Mouse (Mus musculus) CH12.LX (cell line): ENCODE results near the gene Hacl1.

Source experiments
- CHD2 ChIP-seq: IDR thresholded peaks from 2 replicates; pipeline ENCODE4 v1.6.1; 2011; ENCODE audit warnings: low read length, improper control_type of control experiment
- CTCF ChIP-seq, 2 experiments: IDR thresholded peaks in 1 of 2; conservative IDR thresholded peaks in 1 of 2; 2 replicates each; pipeline ENCODE4 v1.5.1; 2011 to 2012; ENCODE audit warnings: low read depth in 2 of 2, low read length in 2 of 2, improper control_type of control experiment in 1 of 2, inconsistent platforms in 1 of 2, mild to moderate bottlenecking in 1 of 2, moderate library complexity in 1 of 2
- E2F4 ChIP-seq: IDR thresholded peaks from 2 replicates; pipeline ENCODE4 v1.6.1; 2011; ENCODE audit warnings: low read depth, low read length, improper control_type of control experiment; ENCODE audit not compliant: insufficient replicate concordance
- EP300 ChIP-seq: IDR thresholded peaks from 2 replicates; pipeline ENCODE4 v1.6.1; 2011; ENCODE audit warnings: low read length, improper control_type of control experiment
- JUND ChIP-seq: conservative IDR thresholded peaks from 2 replicates; pipeline ENCODE4 v1.6.1; 2011; ENCODE audit warnings: low read depth, low read length, improper control_type of control experiment
- MAFK ChIP-seq: IDR thresholded peaks from 2 replicates; pipeline ENCODE4 v1.6.1; 2011; ENCODE audit warnings: low read length, improper control_type of control experiment; ENCODE audit not compliant: insufficient replicate concordance
- MEF2A ChIP-seq: IDR thresholded peaks from 2 replicates; pipeline ENCODE4 v1.6.1; 2014; ENCODE audit warnings: low read depth, mild to moderate bottlenecking, inconsistent platforms, low read length, improper control_type of control experiment, borderline replicate concordance
- MXI1 ChIP-seq: IDR thresholded peaks from 2 replicates; pipeline ENCODE4 v1.6.1; 2011; ENCODE audit warnings: mild to moderate bottlenecking, low read depth, low read length, improper control_type of control experiment
- MYC ChIP-seq: IDR thresholded peaks from 2 replicates; pipeline ENCODE4 v1.6.1; 2011; ENCODE audit warnings: low read depth, mild to moderate bottlenecking, improper control_type of control experiment, low read length
- NELFE ChIP-seq: IDR thresholded peaks from 2 replicates; pipeline ENCODE4 v1.6.1; 2011; ENCODE audit warnings: low read depth, low read length, improper control_type of control experiment
- POLR2A ChIP-seq: IDR thresholded peaks from 2 replicates; pipeline ENCODE4 v1.6.1; 2011; ENCODE audit warnings: low read depth, mild to moderate bottlenecking, improper control_type of control experiment, low read length
- TBP ChIP-seq: conservative IDR thresholded peaks from 2 replicates; pipeline ENCODE4 v1.6.1; 2011; ENCODE audit warnings: low read depth, low read length, improper control_type of control experiment
- ZNF384 ChIP-seq: IDR thresholded peaks from 2 replicates; pipeline ENCODE4 v1.6.1; 2012; ENCODE audit warnings: low read depth, low read length, improper control_type of control experiment, inconsistent platforms

DNA sequence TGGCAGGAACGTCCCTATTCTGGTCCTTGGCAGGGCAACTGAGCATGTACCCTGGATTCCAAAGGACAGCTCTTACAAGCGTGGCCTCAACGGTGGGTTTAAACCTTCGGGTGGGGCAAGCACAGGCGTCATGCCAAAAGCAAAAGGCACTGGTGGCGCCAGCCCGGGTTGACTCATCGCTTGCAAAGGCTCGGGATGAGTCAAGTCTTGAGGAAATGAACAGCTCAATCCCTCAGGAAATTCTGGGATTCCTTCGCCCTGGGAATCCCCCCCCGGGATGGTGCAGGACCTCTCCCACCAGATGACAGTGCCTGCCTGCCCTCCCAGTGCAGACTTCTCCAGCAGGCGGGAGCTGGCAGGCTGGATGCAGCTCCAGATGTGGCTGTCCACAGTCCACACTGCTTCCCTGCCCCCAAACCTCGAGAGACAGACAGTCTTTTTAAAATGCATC is 28.1 kb upstream of the Hacl1 start:
- TF ChIP-seq CTCF (conservative IDR thresholded peaks at IDR 0.05 in 1 of 2, IDR thresholded peaks at IDR 0.05 in 1 of 2; ENCODE audit: low read depth in 2 of 2, low read length in 2 of 2) (no peak), POLR2A (no peak), EP300 (0 out of 2 replicates have a peak, but pooled peaks have one; percentile 12), JUND (no peak), E2F4 (no peak), ZNF384 (no peak), CHD2 (no peak), MYC (no peak), NELFE (no peak), MXI1 (no peak), TBP (no peak), MAFK (no peak), MEF2A (no peak)
